Mouse (Mus musculus): ENCODE results near the gene Sec24a.

GRCm38 (mm10) chr11:51809632-51810224 is 46.3 kb upstream of the Sec24a start:
- TF ChIP-seq CTCF (IDR thresholded peaks at IDR 0.05; ENCODE audit: control insufficient read depth, insufficient read depth, insufficient replicate concordance, low read depth, low read length) (no peak), POLR2A (IDR thresholded peaks at IDR 0.05; ENCODE audit: control insufficient read depth, low read depth, low read length) (no peak)

All from testis, adult 2 months (tissue).